Mouse (Mus musculus) embryonic stem cell, embryonic (primary cell): ENCODE data around the gene Cstad.

ENCODE experiments used
- CTCF ChIA-PET, 4 experiments: fragments of 300-600 bp in 2 of 4; fragments of 350-600 bp in 2 of 4; sonication (Branson Sonifier 250); formaldehyde crosslinking; loops; one replicate each; lab custom pipeline; 2022; ENCODE audit warnings: inconsistent platforms in 2 of 4; lab: Charles Lee
- POLR2A ChIA-PET, 4 experiments: fragments of 300-600 bp in 2 of 4; fragments of 350-600 bp in 2 of 4; sonication (Branson Sonifier 250); formaldehyde crosslinking; loops; one replicate each; lab custom pipeline; 2022; ENCODE audit warnings: antibody characterized with exemption in 4 of 4, inconsistent platforms in 1 of 4; lab: Charles Lee

The Cstad gene

GRCm38 (mm10) chr2:30607941-30608340 is 13.1 kb downstream of the Cstad start:
- POLR2A ChIA-PET: no interaction called here

DNA sequence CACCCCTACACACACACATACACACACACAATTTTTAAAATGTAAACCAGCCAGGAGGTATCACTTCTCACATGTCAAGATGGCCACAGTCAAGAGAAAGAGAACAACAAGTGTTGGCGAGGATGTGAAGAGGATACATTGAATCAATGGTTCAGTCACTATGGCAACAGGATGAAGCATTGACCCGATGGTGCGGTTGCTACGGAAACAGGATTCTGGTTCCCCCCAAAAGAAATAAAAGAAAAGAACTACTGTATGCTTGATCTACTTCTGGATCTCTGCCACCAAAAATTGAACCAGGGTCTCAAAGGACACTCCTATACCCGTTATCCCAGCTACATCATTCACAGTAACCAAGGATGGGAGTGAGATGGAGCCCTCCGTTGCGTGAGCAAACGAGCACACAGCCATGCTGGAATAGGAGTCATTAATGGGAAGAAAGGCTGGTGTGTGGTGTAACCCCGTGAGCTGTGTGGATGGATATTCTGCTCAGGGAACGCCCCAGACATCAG is 13.9 kb downstream of the Cstad start:
- POLR2A ChIA-PET: interaction anchor here in 2 of 4 experiments (0.5 to 1.1 kb wide), 2 partner anchors 14 to 991 kb away, joined by 3 to 5 read pairs; partner anchors contain the start of gene Cstad (in 1 of the 2)
- CTCF ChIA-PET: no interaction called here

More at GRCm38 (mm10) chr2:30607941-30608340, 13.1 kb downstream of the Cstad start:
- CTCF ChIA-PET: interaction anchor here in 1 of 4 experiments (1.7 kb wide), 1 partner anchor 12 kb away, joined by 7 read pairs; no protein-coding TSS in a partner anchor

DNA sequence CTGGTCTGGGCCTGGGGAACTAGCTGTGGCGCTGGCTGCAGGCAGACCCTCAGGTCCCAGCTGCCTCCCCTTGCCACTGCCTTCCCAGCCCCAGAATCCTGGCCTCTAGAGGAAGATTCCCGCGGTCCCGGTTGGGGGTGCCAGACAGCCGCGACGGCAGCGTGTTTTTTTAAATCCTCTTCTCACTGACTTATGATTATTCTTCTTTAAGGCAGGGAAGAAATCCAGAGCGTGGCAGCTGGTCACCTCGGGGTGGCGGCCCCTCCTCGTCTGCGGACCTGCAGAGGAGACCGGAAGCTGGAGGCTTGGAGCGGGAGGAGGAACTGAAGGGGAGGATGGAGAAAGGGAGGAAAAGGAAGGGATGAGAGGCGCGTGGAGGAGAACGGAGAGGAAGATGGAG is 18.7 kb downstream of the Cstad start:
- ChIA-PET CTCF (interaction anchor here in 1 of 4 experiments (0.6 to 0.7 kb wide), 3 partner anchors 9 to 283 kb away, joined by 3 to 4 read pairs (median 3); no protein-coding TSS in a partner anchor), POLR2A (interaction anchor here in 2 of 4 experiments (0.6 to 0.7 kb wide), 3 partner anchors 9 to 1071 kb away, joined by 3 to 4 read pairs (median 3); no protein-coding TSS in a partner anchor)

DNA sequence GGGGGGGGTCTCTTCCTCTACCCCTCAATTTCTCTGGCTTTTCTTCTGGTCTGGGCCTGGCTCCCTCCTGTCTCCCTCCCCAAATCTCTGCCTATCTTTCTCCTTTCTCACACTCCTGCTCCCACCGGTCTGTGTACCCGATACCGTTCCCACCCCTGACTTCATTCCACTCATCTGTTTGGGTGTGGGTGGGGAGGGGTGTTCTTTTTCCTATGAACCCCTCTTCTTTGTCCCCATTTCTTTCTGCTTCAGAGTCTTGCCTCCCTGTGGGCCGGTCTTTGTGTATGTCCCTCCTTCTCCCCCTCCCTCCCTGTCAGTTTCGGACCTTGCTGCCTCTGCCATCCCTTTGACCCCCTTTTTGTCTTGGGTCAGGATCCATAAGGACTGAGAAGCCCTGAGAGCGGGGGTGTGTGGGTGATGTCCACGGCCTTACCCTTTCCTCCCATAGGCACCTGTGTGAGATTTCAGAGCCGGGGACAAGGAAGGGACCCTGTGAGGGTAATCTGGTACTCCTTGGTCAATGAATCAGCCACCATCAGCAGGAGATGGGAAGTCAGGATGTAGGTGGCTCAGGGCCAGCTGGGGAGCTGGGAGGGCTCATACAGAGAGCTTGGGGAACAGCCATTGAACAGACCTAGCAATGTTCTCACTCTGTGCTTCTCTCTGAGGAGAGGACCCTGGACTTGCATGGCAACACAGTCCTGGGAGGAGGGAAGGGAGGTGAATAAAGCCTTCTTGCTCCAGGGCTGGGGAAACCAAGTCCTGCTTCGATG is 19.5 kb downstream of the Cstad start:
- ChIA-PET CTCF (interaction anchor here in 1 of 4 experiments (0.6 to 0.7 kb wide), 2 partner anchors 12 to 284 kb away, joined by 3 read pairs; no protein-coding TSS in a partner anchor), POLR2A (interaction anchor here in 2 of 4 experiments (0.7 to 1.1 kb wide), 3 partner anchors 14 to 101 kb away, joined by 3 read pairs; no protein-coding TSS in a partner anchor)

DNA sequence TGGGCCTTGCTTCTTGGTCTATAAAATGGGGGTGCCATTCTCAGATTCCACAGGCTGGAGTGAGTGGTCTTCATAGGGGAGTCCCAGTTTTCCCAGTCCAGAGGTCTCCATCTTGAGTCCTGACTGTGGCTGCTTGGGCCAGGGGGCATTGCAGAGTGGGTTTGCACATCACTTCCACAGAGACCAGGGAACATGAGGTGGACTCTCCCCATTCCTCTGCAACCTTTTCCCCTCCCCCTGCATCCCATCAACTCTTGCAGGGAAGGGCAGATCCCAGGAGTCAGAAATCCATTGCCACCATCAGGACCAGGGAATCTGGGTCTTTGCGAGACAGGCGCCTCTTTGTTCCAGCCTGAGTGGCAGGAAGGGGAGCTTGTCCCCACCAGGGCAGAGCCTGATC is 21.0 kb downstream of the Cstad start:
- ChIA-PET CTCF (interaction anchor here in 1 of 4 experiments (1.2 kb wide), 1 partner anchor 15 kb away, joined by 6 read pairs; no protein-coding TSS in a partner anchor), POLR2A (no interaction called here)

GRCm38 (mm10) chr2:30616464-30616863 is 21.6 kb downstream of the Cstad start:
- POLR2A ChIA-PET: no interaction called here
- CTCF ChIA-PET: interaction anchor here in 1 of 4 experiments (0.6 kb wide), 1 partner anchor 1149 kb away, joined by 3 read pairs; no protein-coding TSS in a partner anchor

DNA sequence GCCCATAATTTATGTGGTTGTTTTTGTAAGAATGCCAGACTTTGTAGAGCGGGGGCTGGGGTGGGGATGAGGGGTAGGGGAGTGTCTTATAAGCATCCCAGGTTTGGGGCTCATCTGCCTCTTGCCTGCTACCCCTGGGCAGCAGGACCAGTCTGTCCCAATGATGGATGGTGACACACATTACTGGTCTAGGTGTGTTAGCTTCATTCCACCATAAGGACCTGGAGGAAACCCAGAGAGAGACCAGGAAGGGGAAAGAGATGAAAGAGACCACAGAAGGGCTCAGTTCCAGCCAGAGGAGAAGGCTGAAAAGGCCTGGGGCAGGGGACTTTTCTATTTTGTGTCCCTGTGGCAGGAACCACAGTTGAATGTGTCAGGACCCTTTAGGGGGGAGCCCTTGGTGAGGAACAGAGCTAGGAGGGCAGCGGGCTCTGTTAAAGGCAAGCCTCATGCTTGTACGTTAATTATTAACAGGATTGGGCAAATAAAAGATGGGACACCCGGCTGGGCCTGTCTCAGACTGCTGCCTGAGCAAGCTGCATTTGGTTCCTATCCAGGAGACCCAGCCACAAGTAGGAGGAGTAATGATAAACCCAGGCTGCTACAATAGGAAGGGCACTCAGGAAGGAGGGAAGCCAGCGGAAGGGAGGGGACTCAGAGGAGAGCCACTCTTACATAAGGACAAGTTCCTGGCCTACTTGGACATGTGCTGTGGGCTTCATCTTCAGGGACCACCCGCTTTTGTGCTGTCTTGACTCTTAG is 23.8 kb downstream of the Cstad start:
- ChIA-PET POLR2A (interaction anchor here in 2 of 4 experiments (0.6 to 1.4 kb wide), 2 partner anchors 135 to 145 kb away, joined by 4 read pairs; partner anchors contain the start of gene Ier5l (in 1 of the 2)), CTCF (interaction anchor here in 1 of 4 experiments (1.5 kb wide), 1 partner anchor 15 kb away, joined by 3 read pairs; no protein-coding TSS in a partner anchor)

DNA sequence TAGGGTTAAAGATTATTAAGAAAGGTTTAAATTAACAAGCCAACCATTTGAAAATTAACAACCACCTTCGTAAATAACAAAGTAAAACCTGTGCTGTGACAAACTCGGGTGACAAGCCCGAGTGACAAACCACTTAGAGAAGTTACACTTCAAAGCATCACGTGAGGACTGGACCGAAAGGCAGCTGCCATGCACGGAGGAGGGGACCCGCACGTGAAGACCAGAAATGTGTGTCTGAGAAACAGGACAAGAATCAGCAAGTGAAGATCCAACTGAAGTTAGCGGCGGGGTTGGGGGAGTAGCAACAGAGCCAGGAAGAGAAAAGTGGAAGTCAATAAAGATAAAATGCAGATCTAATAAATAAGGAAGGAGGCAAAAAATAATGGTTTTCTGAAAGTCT is 29.0 kb downstream of the Cstad start:
- CTCF ChIA-PET: interaction anchor here in 1 of 4 experiments (0.6 kb wide), 1 partner anchor 162 kb away, joined by 3 read pairs; no protein-coding TSS in a partner anchor
- POLR2A ChIA-PET: interaction anchor here in 1 of 4 experiments (0.9 to 1.5 kb wide), 2 partner anchors 98 to 127 kb away, joined by 3 read pairs; no protein-coding TSS in a partner anchor

DNA sequence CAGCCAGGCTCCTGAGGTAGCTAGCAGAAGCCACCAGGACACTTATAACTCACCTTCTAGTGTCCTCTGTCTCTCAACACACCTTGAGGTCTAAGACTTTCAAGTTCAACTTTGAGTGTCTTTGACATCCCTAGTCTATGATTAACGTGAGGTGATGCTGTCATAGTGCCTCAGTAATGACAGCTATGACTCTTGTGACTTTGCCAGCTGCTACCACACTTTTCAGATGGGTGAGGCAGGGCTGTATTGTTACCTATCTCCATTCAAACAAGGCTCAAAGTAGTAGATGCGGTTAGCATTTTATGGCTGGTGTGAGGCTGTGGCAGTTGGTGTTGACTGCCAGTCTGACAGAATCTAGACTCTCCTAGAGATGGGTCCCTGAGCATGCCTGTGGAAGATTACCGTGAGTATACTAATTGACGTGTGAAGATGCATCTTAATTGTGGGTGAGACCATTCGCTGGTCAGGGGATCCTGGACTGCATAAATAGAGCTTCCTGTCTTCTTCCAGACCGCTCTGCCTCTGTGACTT is 30.5 kb downstream of the Cstad start:
- ChIA-PET CTCF (interaction anchor here in 2 of 4 experiments (0.6 kb wide), 2 partner anchors 37 to 188 kb away, joined by 4 to 5 read pairs; no protein-coding TSS in a partner anchor), POLR2A (interaction anchor here in 1 of 4 experiments (0.7 kb wide), 1 partner anchor 29 kb away, joined by 3 read pairs; no protein-coding TSS in a partner anchor)

- POLR2A ChIA-PET: interaction anchor here in 1 of 4 experiments (0.7 kb wide), 1 partner anchor 29 kb away, joined by 3 read pairs; no protein-coding TSS in a partner anchor
- CTCF ChIA-PET: interaction anchor here in 2 of 4 experiments (0.5 to 0.7 kb wide), 4 partner anchors 12 to 202 kb away, joined by 3 to 5 read pairs (median 4); no protein-coding TSS in a partner anchor
Measured at GRCm38 (mm10) chr2:30626058-30626675, 31.3 kb downstream of the Cstad start.

GRCm38 (mm10) chr2:30627338-30627737 is 32.5 kb downstream of the Cstad start:
- ChIA-PET CTCF (interaction anchor here in 3 of 4 experiments (0.5 to 1.6 kb wide), 6 partner anchors 10 to 169 kb away, joined by 3 to 8 read pairs (median 4); no protein-coding TSS in a partner anchor), POLR2A (interaction anchor here in 3 of 4 experiments (0.6 to 1.6 kb wide), 4 partner anchors 12 to 153 kb away, joined by 3 to 6 read pairs (median 3); partner anchors contain the start of gene Ier5l (in 1 of the 3))

GRCm38 (mm10) chr2:30628374-30628773 is 33.5 kb downstream of the Cstad start:
- POLR2A ChIA-PET: interaction anchor here in 1 of 4 experiments (0.6 to 1.6 kb wide), 7 partner anchors 13 to 200 kb away, joined by 3 to 6 read pairs (median 3); partner anchors contain the start of gene Ier5l
- CTCF ChIA-PET: interaction anchor here in 3 of 4 experiments (0.7 to 1.6 kb wide), 4 partner anchors 9 to 423 kb away, joined by 6 to 8 read pairs (median 8); no protein-coding TSS in a partner anchor

GRCm38 (mm10) chr2:30629038-30629761 is 34.4 kb downstream of the Cstad start:
- POLR2A ChIA-PET: interaction anchor here in 3 of 4 experiments (0.6 to 2.0 kb wide), 6 partner anchors 13 to 160 kb away, joined by 3 to 5 read pairs (median 4); partner anchors contain the start of gene Ier5l (in 1 of the 3)
- CTCF ChIA-PET: interaction anchor here in 3 of 4 experiments (0.7 to 1.6 kb wide), 4 partner anchors 10 to 188 kb away, joined by 3 to 7 read pairs (median 4); no protein-coding TSS in a partner anchor

- ChIA-PET POLR2A (interaction anchor here in 3 of 4 experiments (0.6 to 2.0 kb wide), 6 partner anchors 12 to 160 kb away, joined by 3 to 5 read pairs (median 4); partner anchors contain the start of gene Ier5l (in 1 of the 3)), CTCF (interaction anchor here (0.6 to 1.3 kb wide), 5 partner anchors 10 to 266 kb away, joined by 3 to 10 read pairs (median 4); partner anchors contain the start of gene Miga2 (in 1 of the 4))
Measured at GRCm38 (mm10) chr2:30629860-30630259, 35.0 kb downstream of the Cstad start.

DNA sequence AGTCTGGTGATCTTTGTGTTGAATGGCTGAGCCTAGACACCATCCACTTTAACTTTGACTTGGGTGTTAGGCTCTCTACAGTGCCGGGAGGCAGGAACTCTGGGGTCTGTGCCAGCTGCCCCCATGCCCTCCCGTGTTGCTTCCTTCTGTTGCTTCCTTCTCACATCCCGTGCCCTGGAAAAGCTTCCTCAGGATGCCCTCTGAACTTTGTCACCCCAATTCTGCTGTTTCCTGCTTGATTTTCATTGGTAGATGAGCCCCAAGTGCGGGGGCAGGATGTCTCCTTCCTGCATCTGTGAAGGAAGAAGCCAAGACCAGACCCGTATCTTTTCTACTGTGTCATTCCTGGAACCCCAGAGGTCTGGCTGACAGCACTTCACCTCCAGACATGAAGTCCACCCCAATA is 41.4 kb downstream of the Cstad start:
- CTCF ChIA-PET: interaction anchor here in 1 of 4 experiments (0.6 kb wide), 1 partner anchor 122 kb away, joined by 7 read pairs; no protein-coding TSS in a partner anchor
- POLR2A ChIA-PET: interaction anchor here in 1 of 4 experiments (1.3 kb wide), 1 partner anchor 238 kb away, joined by 3 read pairs; no protein-coding TSS in a partner anchor
